Mouse (Mus musculus): Measurements from ENCODE around the gene Cntd1. TPM values are rescaled to one million over a fixed set of nuclear protein-coding genes. Genes with fewer than 3 reads are reported as not detected.
"Not testable (repeated sequence)": the region's sequence is repeated elsewhere in the genome, so short reads cannot be mapped to it uniquely, and the experiment has no call there.

Gene Cntd1
- total RNA-seq, 2 experiments from 2014 or later, result 0.32 to 0.39 TPM

GRCm38 (mm10) chr11:101282896-101283295, 4.1 kb downstream of the Cntd1 start:
- no peak for DNase-seq (ENCODE audit: low spot score in 2 of 2)

GRCm38 (mm10) chr11:101283805-101284204, 5.0 kb downstream of the Cntd1 start:
- no peak for DNase-seq (ENCODE audit: low spot score in 2 of 2)

GRCm38 (mm10) chr11:101287306-101287705, 8.5 kb downstream of the Cntd1 start:
- no peak for DNase-seq (ENCODE audit: low spot score in 2 of 2)

GRCm38 (mm10) chr11:101291231-101291630, 12.4 kb downstream of the Cntd1 start:
- no peak for DNase-seq (ENCODE audit: low spot score in 2 of 2)

- DNase-seq (ENCODE audit: low spot score in 2 of 2), result no peak
Measured at GRCm38 (mm10) chr11:101295191-101295590, 16.4 kb downstream of the Cntd1 start.

- no peak for DNase-seq (ENCODE audit: low spot score in 2 of 2)
Measured at GRCm38 (mm10) chr11:101300881-101301280, 22.1 kb downstream of the Cntd1 start.

GRCm38 (mm10) chr11:101301299-101302003, 22.6 kb downstream of the Cntd1 start:
- DNase-seq (ENCODE audit: low spot score in 2 of 2), result no peak

- peak; percentile 97 to 98 for DNase-seq (ENCODE audit: low spot score in 2 of 2)
Measured at GRCm38 (mm10) chr11:101302004-101302798, 23.4 kb downstream of the Cntd1 start, which contains the start of gene Becn1. Becn1 (minus strand) TSS chr11:101302286.

- DNase-seq (ENCODE audit: low spot score in 2 of 2), result no peak
Measured at GRCm38 (mm10) chr11:101307744-101308143, 28.9 kb downstream of the Cntd1 start.

- no peak for DNase-seq (ENCODE audit: low spot score in 2 of 2)
Measured at GRCm38 (mm10) chr11:101311083-101311482, 32.3 kb downstream of the Cntd1 start.

GRCm38 (mm10) chr11:101312150-101312549, 33.3 kb downstream of the Cntd1 start:
- DNase-seq (ENCODE audit: low spot score in 2 of 2), result no peak

GRCm38 (mm10) chr11:101314567-101314966, 35.8 kb downstream of the Cntd1 start:
- DNase-seq (ENCODE audit: low spot score in 2 of 2), result no peak

- DNase-seq (ENCODE audit: low spot score in 2 of 2), result no peak
Measured at GRCm38 (mm10) chr11:101315082-101315650, 36.4 kb downstream of the Cntd1 start.

- peak; percentile 84 to 93 for DNase-seq (ENCODE audit: low spot score in 2 of 2)
Measured at GRCm38 (mm10) chr11:101315665-101316500, 37.1 kb downstream of the Cntd1 start, which contains the start of gene Psme3. Psme3 (plus strand) TSS chr11:101316213.

- peak in 1 of 2 experiments; percentile 34 for DNase-seq (ENCODE audit: low spot score in 2 of 2)
Measured at GRCm38 (mm10) chr11:101316501-101316917, 37.7 kb downstream of the Cntd1 start.

- DNase-seq (ENCODE audit: low spot score in 2 of 2), result peak in 1 of 2 experiments; percentile 70
Measured at GRCm38 (mm10) chr11:101323609-101324008, 44.8 kb downstream of the Cntd1 start.

GRCm38 (mm10) chr11:101324763-101325162, 46.0 kb downstream of the Cntd1 start, which contains the start of gene Aoc2:
Aoc2 (plus strand) TSS chr11:101325063.
- no peak for DNase-seq (ENCODE audit: low spot score in 2 of 2)

- not testable (repeated sequence) for DNase-seq (ENCODE audit: low spot score in 2 of 2)
Measured at GRCm38 (mm10) chr11:101325201-101325600, 46.4 kb downstream of the Cntd1 start.

GRCm38 (mm10) chr11:101326147-101326546, 47.3 kb downstream of the Cntd1 start:
- DNase-seq (ENCODE audit: low spot score in 2 of 2), result no peak

GRCm38 (mm10) chr11:101327311-101327710, 48.5 kb downstream of the Cntd1 start:
- no peak for DNase-seq (ENCODE audit: low spot score in 2 of 2)
